Mouse (Mus musculus) heart, adult 8-10 months (tissue): ENCODE measurements around the gene Ssxb3. TPM values are rescaled to one million over a fixed set of nuclear protein-coding genes. Genes with fewer than 3 reads are reported as not detected.
"Not testable (repeated sequence)": the region's sequence is repeated elsewhere in the genome, so short reads cannot be mapped to it uniquely, and the experiment has no call there.

Source experiments
- DNase-seq: peaks from one replicate; pipeline ENCODE4 v3.0.0; 2022; ENCODE audit warnings: low spot score
- total RNA-seq, 4 experiments: library from RNA; stranded (reverse); gene quantifications; 2 replicates each; pipeline ENCODE4 v1.2.4; 2022

Gene Ssxb3
- total RNA-seq, result not detected

GRCm38 (mm10) chrX:8591716-8592115, at the start of gene Ssxb3:
TSS of gene Ssxb3 (minus strand) at chrX:8591816.
- not testable (repeated sequence) for DNase-seq

- not testable (repeated sequence) for DNase-seq
These were observed 43.5 kb downstream of the Ssxb3 start, which contains the start of gene Ssxb6 for GRCm38 (mm10) chrX:8548155-8548554. TSS of gene Ssxb6 (minus strand) at chrX:8548255.

Other genes starting within 250 kb of the Ssxb3 start
- not detected for gene Ssxb9, start 224.8 kb downstream of the Ssxb3 start, total RNA-seq
- gene Ssxb1, start 178.5 kb downstream of the Ssxb3 start, total RNA-seq, result not detected
- gene Ssxb2, start 130.1 kb downstream of the Ssxb3 start, total RNA-seq, result not detected
- gene Gm14459, start 66.9 kb downstream of the Ssxb3 start, total RNA-seq, result not detected
- not detected for gene Ssxb6, start 43.6 kb downstream of the Ssxb3 start, total RNA-seq
- gene Ssxb8, start 99.0 kb upstream of the Ssxb3 start, total RNA-seq, result not detected
- not detected for gene Ssx9, start 156.6 kb upstream of the Ssxb3 start, total RNA-seq
- gene Ssxb5, start 211.9 kb upstream of the Ssxb3 start, total RNA-seq, result not detected